Mouse (Mus musculus) hindbrain, embryonic 16.5 days (tissue): ENCODE data around the gene Ciz1. TPM values are rescaled to one million over a fixed set of nuclear protein-coding genes. Genes with fewer than 3 reads are reported as not detected.

Experiments
- ATAC-seq: fragments of 200-750 bp; cut with Nextera tagmentation; 2 replicates; pipeline ENCODE4 v1.8.0; 2017; ENCODE audit warnings: moderate TSS enrichment, moderate library complexity
- H3K27ac ChIP-seq: fragments of 300-500 bp; sonication (generic); 2 replicates; pipeline ENCODE4 v1.5.1; 2014; ENCODE audit warnings: low read depth, mild to moderate bottlenecking, control low read depth, low read length, moderate library complexity
- H3K27me3 ChIP-seq: fragments of 300-500 bp; sonication (generic); replicated peaks from 2 replicates; pipeline ENCODE4 v1.6.1; 2014; ENCODE audit warnings: low read length; ENCODE audit not compliant: control insufficient read depth, insufficient read depth
- H3K36me3 ChIP-seq: fragments of 300-500 bp; sonication (generic); 2 replicates; pipeline ENCODE4 v1.6.1; 2014; ENCODE audit warnings: mild to moderate bottlenecking, low read length, moderate library complexity, mixed read lengths; ENCODE audit not compliant: control insufficient read depth, insufficient read depth
- H3K4me1 ChIP-seq: fragments of 300-500 bp; sonication (generic); 2 replicates; pipeline ENCODE4 v1.6.1; 2014; ENCODE audit warnings: low read depth, low read length; ENCODE audit not compliant: control insufficient read depth, insufficient read depth
- H3K4me2 ChIP-seq: fragments of 300-500 bp; sonication (generic); 2 replicates; pipeline ENCODE4 v1.6.1; 2014; ENCODE audit warnings: mild to moderate bottlenecking, low read length, control low read depth, moderate library complexity
- H3K4me3 ChIP-seq: fragments of 300-500 bp; sonication (generic); 2 replicates; pipeline ENCODE4 v1.5.1; 2014; ENCODE audit warnings: mild to moderate bottlenecking, low read length, control low read depth, moderate library complexity
- H3K9ac ChIP-seq: fragments of 300-500 bp; sonication (generic); 2 replicates; pipeline ENCODE4 v1.6.1; 2014; ENCODE audit warnings: low read depth, mild to moderate bottlenecking, control low read depth, low read length, moderate library complexity
- H3K9me3 ChIP-seq: fragments of 300-500 bp; sonication (generic); 2 replicates; pipeline ENCODE4 v1.6.1; 2014; ENCODE audit warnings: mild to moderate bottlenecking, low read length, moderate library complexity; ENCODE audit not compliant: control insufficient read depth
- WGBS: fragments of 180-500 bp; shearing (Covaris S2); extraction: QIAGEN DNeasy Blood & Tissue Kit; methylation state at CpG from one replicate; pipeline ENCODE4 v1.1.7; 2014; 5-methylcytosine and 5-hydroxymethylcytosine counted together
- polyA plus RNA-seq: library from polyadenylated mRNA; unstranded; fragments of >200 nt; fragmentation: Nextera tagmentation; extraction: Ambion mirVana; gene quantifications from 2 replicates; pipeline ENCODE4 v1.2.1, GENCODE M21; 2015

The Ciz1 gene
- polyA plus RNA-seq, 1 experiment from 2014 or later, result 41.1 TPM

- H3K27me3 ChIP-seq, result no peaks in the 10 kb centered on the region
- H3K36me3 ChIP-seq, result peaks cover 14% of the 10 kb centered on the region
- no peak overlapping the region for H3K4me2 ChIP-seq
- peak; percentile 44; the same call in 1 of the 2 replicates for ATAC-seq
- peak overlapping the region; percentile 2; the same call in 1 of the 2 replicates for H3K9ac ChIP-seq
- H3K27ac ChIP-seq, result no peak overlapping the region
- no peaks in the 10 kb centered on the region for H3K9me3 ChIP-seq
- peaks cover 7% of the 10 kb centered on the region for H3K4me1 ChIP-seq
- no peak overlapping the region for H3K4me3 ChIP-seq
- whole genome bisulfite sequencing, result 63% methylated on average over 6 of the region's 6 CpGs
Measured at GRCm38 (mm10) chr2:32342539-32343350, 9.4 kb upstream of the Ciz1 start.

- H3K4me3 ChIP-seq, result no peak overlapping the region
- no peak overlapping the region for H3K27ac ChIP-seq
- 100% methylated on average over 2 of the region's 2 CpGs for WGBS
- H3K9me3 ChIP-seq, result no peaks in the 10 kb centered on the region
- peaks cover 7% of the 10 kb centered on the region for H3K4me1 ChIP-seq
- no peak for ATAC-seq
- H3K9ac ChIP-seq, result no peak overlapping the region
- no peak overlapping the region for H3K4me2 ChIP-seq
- no peaks in the 10 kb centered on the region for H3K27me3 ChIP-seq
- H3K36me3 ChIP-seq, result peaks cover 10% of the 10 kb centered on the region; the same call in 1 of the 2 replicates
Measured at GRCm38 (mm10) chr2:32343351-32343671, 8.8 kb upstream of the Ciz1 start.

- Histone ChIP-seq H3K4me3 (no peak overlapping the region), H3K9ac (no peak overlapping the region), H3K9me3 (no peaks in the 10 kb centered on the region), H3K27me3 (no peaks in the 10 kb centered on the region), H3K27ac (no peak overlapping the region; the same call in 1 of the 2 replicates), H3K36me3 (peaks cover 9% of the 10 kb centered on the region; the same call in 1 of the 2 replicates), H3K4me1 (peaks cover 7% of the 10 kb centered on the region), H3K4me2 (no peak overlapping the region)
- 60% methylated on average over 10 of the region's 10 CpGs for WGBS
- no peak for ATAC-seq
Measured at GRCm38 (mm10) chr2:32344056-32344455, 8.1 kb upstream of the Ciz1 start.

GRCm38 (mm10) chr2:32344598-32345321 is 7.4 kb upstream of the Ciz1 start:
- Histone ChIP-seq H3K36me3 (peaks cover 8% of the 10 kb centered on the region; the same call in 1 of the 2 replicates), H3K4me3 (no peak overlapping the region), H3K4me1 (peaks cover 9% of the 10 kb centered on the region), H3K9ac (no peak overlapping the region), H3K27me3 (no peaks in the 10 kb centered on the region), H3K4me2 (no peak overlapping the region), H3K27ac (no peak overlapping the region), H3K9me3 (no peaks in the 10 kb centered on the region)
- ATAC-seq, result no peak
- 59% methylated on average over 14 of the region's 14 CpGs for WGBS

- no peak for ATAC-seq
- no peak overlapping the region for H3K4me3 ChIP-seq
- peaks cover 28% of the 10 kb centered on the region for H3K4me1 ChIP-seq
- WGBS, result 77% methylated on average over 6 of the region's 6 CpGs
- no peak overlapping the region for H3K27ac ChIP-seq
- no peak overlapping the region for H3K4me2 ChIP-seq
- H3K36me3 ChIP-seq, result peaks cover 6% of the 10 kb centered on the region; the same call in 1 of the 2 replicates
- no peaks in the 10 kb centered on the region for H3K9me3 ChIP-seq
- no peak overlapping the region for H3K9ac ChIP-seq
- no peaks in the 10 kb centered on the region for H3K27me3 ChIP-seq
Measured at GRCm38 (mm10) chr2:32347019-32347418, 5.1 kb upstream of the Ciz1 start.

GRCm38 (mm10) chr2:32348311-32348710 is 3.8 kb upstream of the Ciz1 start:
- Histone ChIP-seq H3K4me2 (no peak overlapping the region), H3K27me3 (no peaks in the 10 kb centered on the region), H3K9ac (no peak overlapping the region), H3K9me3 (no peaks in the 10 kb centered on the region), H3K36me3 (peaks cover 6% of the 10 kb centered on the region; the same call in 1 of the 2 replicates), H3K4me3 (no peak overlapping the region), H3K27ac (no peak overlapping the region), H3K4me1 (peaks cover 21% of the 10 kb centered on the region)
- ATAC-seq, result no peak
- WGBS, result 78% methylated on average over 11 of the region's 11 CpGs

- Histone ChIP-seq H3K4me3 (no peak overlapping the region), H3K27me3 (no peaks in the 10 kb centered on the region), H3K36me3 (peaks cover 6% of the 10 kb centered on the region; the same call in 1 of the 2 replicates), H3K4me2 (no peak overlapping the region), H3K9me3 (no peaks in the 10 kb centered on the region), H3K4me1 (peaks cover 21% of the 10 kb centered on the region), H3K27ac (no peak overlapping the region), H3K9ac (no peak overlapping the region)
- ATAC-seq, result no peak
- WGBS, result 60% methylated on average over 8 of the region's 8 CpGs
Measured at GRCm38 (mm10) chr2:32349625-32350255, 2.4 kb upstream of the Ciz1 start.

GRCm38 (mm10) chr2:32350471-32351051 is 1.6 kb upstream of the Ciz1 start:
- Histone ChIP-seq H3K9ac (peak overlapping the region; percentile 14), H3K36me3 (peaks cover 6% of the 10 kb centered on the region; the same call in 1 of the 2 replicates), H3K4me3 (0 out of 2 replicates have a peak overlapping the region, but pooled peaks have one; percentile 1), H3K27ac (no peak overlapping the region), H3K4me2 (peak overlapping the region; percentile 80), H3K9me3 (no peaks in the 10 kb centered on the region), H3K4me1 (peaks cover 21% of the 10 kb centered on the region), H3K27me3 (no peaks in the 10 kb centered on the region)
- WGBS, result 47% methylated on average over 13 of the region's 13 CpGs
- no peak for ATAC-seq
